Mouse (Mus musculus) myocyte (in vitro differentiated cells): ENCODE results near the gene Syn3.

Experiments used
- CEBPB ChIP-seq: IDR thresholded peaks from 2 replicates; pipeline ENCODE4 v1.6.1; 2011; ENCODE audit warnings: mild to moderate bottlenecking, moderate library complexity; ENCODE audit not compliant: poor library complexity, insufficient read depth, severe bottlenecking
- E2F4 ChIP-seq: IDR thresholded peaks from one replicate; pipeline ENCODE4 v1.6.1; 2011; ENCODE audit warnings: mild to moderate bottlenecking, control low read depth, moderate library complexity; ENCODE audit not compliant: insufficient read depth
- MAX ChIP-seq: IDR thresholded peaks from one replicate; pipeline ENCODE4 v1.6.1; 2011; ENCODE audit warnings: low read depth, mild to moderate bottlenecking, control low read depth
- MYOG ChIP-seq, 3 experiments: IDR thresholded peaks; one replicate each; pipeline ENCODE4 v1.6.1; 2011; ENCODE audit warnings: control low read depth in 2 of 3, low read depth in 2 of 3, mild to moderate bottlenecking in 2 of 3; ENCODE audit not compliant: insufficient read length in 2 of 3, control insufficient read depth in 1 of 3, insufficient read depth in 1 of 3
- POLR2A ChIP-seq: IDR thresholded peaks from one replicate; pipeline ENCODE4 v1.6.1; 2011; ENCODE audit warnings: low read depth, mild to moderate bottlenecking, control low read depth, moderate library complexity; ENCODE audit not compliant: insufficient read length
- SRF ChIP-seq: IDR thresholded peaks from one replicate; pipeline ENCODE4 v1.6.1; 2011; ENCODE audit warnings: low read depth; ENCODE audit not compliant: control insufficient read depth, insufficient read length
- TCF12 ChIP-seq: IDR thresholded peaks from one replicate; pipeline ENCODE4 v1.6.1; 2011; ENCODE audit warnings: mild to moderate bottlenecking, control low read depth; ENCODE audit not compliant: poor library complexity, insufficient read depth, severe bottlenecking
- TCF3 ChIP-seq: IDR thresholded peaks from one replicate; pipeline ENCODE4 v1.6.1; 2011; ENCODE audit warnings: low read depth, control low read depth; ENCODE audit not compliant: insufficient read length
- USF1 ChIP-seq: IDR thresholded peaks from one replicate; pipeline ENCODE4 v1.6.1; 2011; ENCODE audit warnings: low read depth, mild to moderate bottlenecking, control low read depth, moderate library complexity

GRCm38 (mm10) chr10:86493140-86493539 is 5.6 kb downstream of the Syn3 start:
- TF ChIP-seq POLR2A (no peak), TCF12 (no peak), TCF3 (no peak), MAX (no peak), CEBPB (no peak), MYOG (IDR thresholded peaks at IDR 0.05; ENCODE audit: control insufficient read depth in 1 of 3, insufficient read depth in 1 of 3, insufficient read length in 2 of 3, low read depth in 2 of 3) (no peak), USF1 (no peak), E2F4 (no peak), SRF (no peak)
